Mouse (Mus musculus): ENCODE data around the gene Mrnip.

Gene Mrnip

GRCm38 (mm10) chr11:50159347-50159746 is 14.9 kb upstream of the Mrnip start:
- DNase-seq (ENCODE audit: extremely low spot score), result no peak

GRCm38 (mm10) chr11:50161578-50162304 is 12.5 kb upstream of the Mrnip start:
- peak; percentile 48 for DNase-seq (ENCODE audit: extremely low spot score)

GRCm38 (mm10) chr11:50162338-50163050 is 11.8 kb upstream of the Mrnip start:
- DNase-seq (ENCODE audit: extremely low spot score), result no peak

DNA sequence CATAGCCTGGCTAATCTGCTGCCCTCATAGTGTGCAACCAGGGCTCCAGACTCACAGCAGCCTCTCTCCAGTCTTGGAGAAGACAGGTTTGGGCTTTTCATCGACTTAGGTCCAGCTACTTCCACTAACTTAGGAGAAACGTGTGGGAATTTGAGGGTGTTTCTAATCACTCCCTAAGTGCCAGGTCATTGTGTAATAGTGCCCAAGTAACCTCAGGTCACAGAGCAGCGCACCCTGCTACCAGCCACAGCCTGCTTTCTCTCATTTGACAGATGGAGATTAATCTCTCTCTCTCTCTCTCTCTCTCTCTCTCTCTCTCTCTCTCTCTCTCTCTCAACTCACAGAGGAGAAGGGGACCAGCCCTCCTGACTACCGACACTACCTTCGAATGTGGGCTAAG is 5.9 kb upstream of the Mrnip start:
- DNase-seq (ENCODE audit: extremely low spot score), result no peak

GRCm38 (mm10) chr11:50174730-50175187 is 515 bp downstream of the Mrnip start:
- DNase-seq (ENCODE audit: extremely low spot score), result peak; percentile 98

DNA sequence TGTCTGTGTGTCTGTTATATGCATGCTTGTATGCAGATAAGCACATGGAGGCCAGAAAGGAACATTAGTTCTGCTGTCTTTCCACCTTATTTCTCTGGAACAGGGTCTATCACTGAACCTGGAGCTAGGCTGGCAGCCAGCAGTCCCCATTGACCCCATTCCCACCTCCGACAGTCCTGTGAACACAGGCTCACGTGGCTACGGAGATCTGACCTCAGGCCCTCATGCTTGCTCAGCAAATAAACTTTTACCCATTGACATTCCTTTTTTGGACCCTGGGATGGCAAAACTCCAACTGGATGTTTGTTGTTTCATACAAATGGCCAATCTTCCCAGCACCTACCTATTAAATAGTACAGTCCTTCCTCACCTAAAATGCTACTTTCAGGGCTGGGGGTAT is 2.1 kb downstream of the Mrnip start:
- no peak for DNase-seq (ENCODE audit: extremely low spot score)

DNA sequence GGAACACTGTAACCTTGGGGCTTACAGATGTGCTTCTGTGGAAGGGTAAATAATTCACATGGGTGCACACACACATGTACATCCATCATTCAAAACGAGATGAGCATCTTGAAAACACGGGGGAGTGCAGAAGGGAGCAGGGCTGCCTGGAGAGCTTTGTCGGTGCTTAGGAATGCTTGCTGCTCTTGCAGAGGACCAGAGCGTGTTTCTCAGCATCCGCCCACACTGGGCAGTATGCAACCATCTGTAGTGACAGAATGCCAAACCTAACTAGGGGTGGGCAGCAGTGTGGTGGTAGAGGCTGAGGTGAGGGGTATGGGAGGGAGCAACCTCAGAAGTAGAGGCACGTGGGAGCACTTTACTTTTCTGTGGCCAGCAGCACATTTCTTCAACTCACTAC is 2.9 kb downstream of the Mrnip start:
- no peak for DNase-seq (ENCODE audit: extremely low spot score)

DNA sequence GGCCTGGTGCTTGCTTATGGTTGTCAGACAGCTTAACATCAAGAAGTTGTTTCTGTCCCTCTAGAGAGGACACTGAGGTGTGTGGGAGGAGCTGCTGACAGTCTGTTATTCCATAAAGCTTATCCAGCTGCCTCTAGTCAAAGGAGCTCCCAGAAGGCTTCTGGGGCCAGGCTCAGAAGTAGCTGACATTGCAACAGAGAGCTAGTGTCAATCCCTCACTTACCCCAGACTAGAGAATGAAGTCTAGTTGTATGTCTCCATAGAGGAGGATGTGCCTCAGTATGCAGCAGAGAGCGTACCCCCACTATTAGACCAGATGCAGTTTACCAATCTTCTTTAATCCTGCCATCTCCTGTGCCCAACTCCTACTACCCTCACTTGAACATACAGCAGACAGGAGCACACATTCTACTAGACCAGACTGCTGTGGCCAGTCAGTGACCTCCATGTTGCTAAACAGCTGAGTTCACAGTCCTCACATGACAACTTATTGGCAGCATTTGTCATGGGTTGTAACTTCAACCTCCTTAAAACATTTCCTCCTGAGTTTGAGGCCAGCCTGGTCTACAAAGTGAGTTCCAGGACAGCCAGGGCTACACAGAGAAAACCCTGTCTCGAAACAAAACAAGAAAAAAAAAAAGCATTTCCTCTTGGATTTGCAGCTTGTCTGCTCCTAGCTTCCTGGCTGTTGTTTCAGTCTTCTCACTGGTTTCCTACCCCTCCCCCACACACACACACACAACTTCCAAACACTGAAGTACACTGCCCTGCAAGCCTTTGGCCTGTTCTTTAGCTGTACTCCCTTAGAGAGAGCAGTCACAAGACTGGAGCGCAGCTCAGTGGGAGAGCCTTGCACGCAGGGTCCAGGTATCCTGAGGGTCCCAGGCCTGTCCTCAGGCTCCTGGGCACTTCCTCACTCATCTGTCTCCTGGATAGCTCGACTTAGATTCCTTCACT is 4.6 kb downstream of the Mrnip start:
- no peak for DNase-seq (ENCODE audit: extremely low spot score)

GRCm38 (mm10) chr11:50180478-50181231 is 6.4 kb downstream of the Mrnip start:
- DNase-seq (ENCODE audit: extremely low spot score), result no peak

DNA sequence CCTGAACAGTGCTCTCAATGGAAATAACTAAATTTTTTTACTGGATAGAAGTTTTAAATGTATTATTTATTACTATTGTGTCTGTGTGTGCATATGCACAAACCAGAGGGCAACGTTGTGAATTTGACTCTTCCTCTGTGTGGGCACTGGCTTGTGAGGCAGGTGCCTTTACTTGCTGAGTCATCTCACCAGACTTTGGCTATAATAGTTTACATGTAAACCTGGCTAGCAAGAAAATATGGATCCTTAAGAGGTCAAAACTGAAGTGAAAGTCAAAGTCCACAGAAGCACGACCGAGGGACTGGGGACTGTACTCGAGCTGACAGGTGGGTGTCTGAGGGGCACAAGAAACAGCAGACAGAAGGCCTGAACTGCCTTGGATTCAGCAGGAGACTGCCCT is 8.5 kb downstream of the Mrnip start:
- DNase-seq (ENCODE audit: extremely low spot score), result no peak

GRCm38 (mm10) chr11:50184788-50185187 is 10.5 kb downstream of the Mrnip start:
- no peak for DNase-seq (ENCODE audit: extremely low spot score)

- DNase-seq (ENCODE audit: extremely low spot score), result no peak
These were observed 14.4 kb downstream of the Mrnip start for GRCm38 (mm10) chr11:50188682-50189081.

- DNase-seq (ENCODE audit: extremely low spot score), result no peak
These were observed 16.1 kb downstream of the Mrnip start for GRCm38 (mm10) chr11:50190362-50190761.

- no peak for DNase-seq (ENCODE audit: extremely low spot score)
These were observed 18.0 kb downstream of the Mrnip start for GRCm38 (mm10) chr11:50192278-50192677.

DNA sequence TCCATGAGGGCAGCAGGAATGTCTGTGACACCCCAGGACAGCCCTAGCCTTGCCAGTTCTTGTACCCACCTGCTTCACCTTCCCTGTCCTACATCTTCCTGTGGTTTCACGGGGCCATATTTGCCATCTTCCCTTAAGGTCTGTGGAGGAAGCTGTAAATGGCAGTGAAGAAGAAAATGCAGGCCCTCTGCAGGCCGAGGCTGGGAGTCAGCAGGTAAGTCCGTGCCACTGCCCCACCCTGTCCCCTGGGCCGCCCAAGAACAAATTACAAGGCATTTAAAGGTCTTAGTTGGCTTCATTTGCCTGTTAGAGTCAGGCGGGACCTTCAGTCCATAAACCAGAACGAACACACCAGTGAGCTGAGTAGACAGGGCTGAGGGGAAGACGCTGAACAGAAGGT is 19.8 kb downstream of the Mrnip start:
- DNase-seq (ENCODE audit: extremely low spot score), result no peak

- DNase-seq (ENCODE audit: extremely low spot score), result no peak
These were observed 20.5 kb downstream of the Mrnip start for GRCm38 (mm10) chr11:50194793-50195192.

DNA sequence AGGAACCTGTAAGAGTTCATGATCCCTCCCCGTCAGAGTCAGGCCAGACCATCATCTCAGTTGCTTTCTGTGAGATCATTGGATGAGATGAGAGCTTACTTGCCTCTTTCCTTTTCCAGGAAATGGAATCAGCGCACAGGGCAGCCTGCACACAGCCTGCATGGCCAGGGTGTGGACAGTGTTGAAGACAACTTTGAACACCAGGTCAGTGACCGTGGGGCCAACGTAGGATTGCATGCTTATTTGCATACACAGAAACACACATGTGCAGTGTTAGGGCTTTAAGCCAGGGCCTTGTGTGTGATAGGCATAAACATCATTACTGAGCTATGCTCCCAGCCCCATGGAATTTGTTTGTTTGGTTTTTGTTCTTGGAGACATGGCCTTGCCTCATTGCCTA is 23.3 kb downstream of the Mrnip start:
- DNase-seq (ENCODE audit: extremely low spot score), result no peak

- no peak for DNase-seq (ENCODE audit: extremely low spot score)
These were observed 24.1 kb downstream of the Mrnip start for GRCm38 (mm10) chr11:50198219-50198846.

- no peak for DNase-seq (ENCODE audit: extremely low spot score)
These were observed 24.7 kb downstream of the Mrnip start for GRCm38 (mm10) chr11:50198916-50199315.

- DNase-seq (ENCODE audit: extremely low spot score), result no peak
These were observed 26.4 kb downstream of the Mrnip start for GRCm38 (mm10) chr11:50200613-50201012.

- no peak for DNase-seq (ENCODE audit: extremely low spot score)
These were observed 27.3 kb downstream of the Mrnip start for GRCm38 (mm10) chr11:50201590-50201989.

All from embryo, embryonic 9.5 days (tissue).